In genomic region chr12:32982631-32983030, GRCm38 (mm10) we compare ENCODE assay signal across 15 mouse cellular contexts. TPM values are rescaled to one million over a fixed set of nuclear protein-coding genes. Genes with fewer than 3 reads are reported as not detected.
DNase-seq lines count a peak whose midpoint lies in the region; ATAC-seq and TF ChIP-seq lines count a peak whose summit lies in the region.
"Had no signal": no experiment of that assay in that cellular context is flagged by ENCODE, and none has a peak within 500 bp of the region (broad histone marks: within the 10 kb centered on the region; RNA-seq: fewer than 3 reads in every experiment).

No protein-coding gene starts in this region.

- no peak overlapping the region for H3ac ChIP-seq in myocyte (ENCODE audit: control insufficient read depth, insufficient read length)

- H3K27ac ChIP-seq in forebrain, embryonic 14.5 days (ENCODE audit: low read depth, low read length) = no peak overlapping the region; the same call in 1 of the 2 replicates
- H3K27ac ChIP-seq: heart, embryonic 15.5 days; kidney, postnatal 0 days; limb, embryonic 12.5 days; liver, embryonic 15.5 days had no signal

- peak; percentile 75 for ATAC-seq in forebrain, embryonic 14.5 days

- H3K9me3 ChIP-seq in forebrain, embryonic 14.5 days (replicated peaks; ENCODE audit: control insufficient read depth, low read length) = no peaks in the 10 kb centered on the region
- H3K9me3 ChIP-seq: heart, embryonic 15.5 days; limb, embryonic 12.5 days; liver, embryonic 15.5 days had no signal

- 78% methylated on average over 1 of the region's 1 CpGs for WGBS in forebrain, embryonic 14.5 days

- DNase-seq in layer of hippocampus, adult 11-12 months (ENCODE audit: low spot score) = peak; percentile 47
- DNase-seq in layer of hippocampus, postnatal 25 days (ENCODE audit: extremely low spot score in 1 of 2, low spot score in 1 of 2) = no peak
- DNase-seq in cerebellum, adult 18-20 months = peak; percentile 46 to 62
- DNase-seq in forebrain, embryonic 14.5 days (ENCODE audit: low spot score) = peak; percentile 52
- DNase-seq in heart, postnatal 10 days = no peak
- no peak for DNase-seq in adrenal gland, adult 2 months
- DNase-seq: B cell, adult 2 months; lung, postnatal 14 days; retina, postnatal 1 day; thymus, postnatal 36 days had no signal

- no peaks in the 10 kb centered on the region for H3K27me3 ChIP-seq in forebrain, embryonic 14.5 days (replicated peaks; ENCODE audit: control insufficient read depth, insufficient read depth, low read length)
- H3K27me3 ChIP-seq in myocyte (ENCODE audit: control insufficient read depth, insufficient read depth, insufficient read length) = no peaks in the 10 kb centered on the region
- H3K27me3 ChIP-seq: heart, embryonic 15.5 days; limb, embryonic 12.5 days; liver, embryonic 15.5 days had no signal

- intact Hi-C loops in heart, postnatal 10 days (cut with DNase I) = no loop called here

- H3K9ac ChIP-seq in forebrain, embryonic 14.5 days (ENCODE audit: low read length) = no peak overlapping the region
- H3K9ac ChIP-seq: heart, embryonic 15.5 days; limb, embryonic 12.5 days; liver, embryonic 15.5 days had no signal

- H3K4me2 ChIP-seq in forebrain, embryonic 14.5 days (ENCODE audit: low read length) = no peak overlapping the region
- H3K4me2 ChIP-seq in myocyte (ENCODE audit: low read depth) = no peak overlapping the region
- H3K4me2 ChIP-seq: heart, embryonic 15.5 days; limb, embryonic 12.5 days; liver, embryonic 15.5 days had no signal

- H3K4me1 ChIP-seq in forebrain, embryonic 14.5 days (ENCODE audit: control insufficient read depth, insufficient read depth, low read length) = no peaks in the 10 kb centered on the region
- H3K4me1 ChIP-seq: heart, embryonic 15.5 days; limb, embryonic 12.5 days; liver, embryonic 15.5 days had no signal

- H3K36me3 ChIP-seq in forebrain, embryonic 14.5 days (ENCODE audit: control insufficient read depth, insufficient read depth, low read length) = no peaks in the 10 kb centered on the region
- peaks cover under 1% of the 10 kb centered on the region for H3K36me3 ChIP-seq in myocyte (ENCODE audit: control insufficient read depth, insufficient read depth)
- H3K36me3 ChIP-seq: limb, embryonic 12.5 days had no signal

- no peak overlapping the region for H3K4me3 ChIP-seq in forebrain, embryonic 14.5 days (ENCODE audit: low read depth, low read length)
- H3K4me3 ChIP-seq in myocyte = no peak overlapping the region
- H3K4me3 ChIP-seq: heart, embryonic 15.5 days; limb, embryonic 12.5 days; liver, embryonic 15.5 days had no signal

- H3K79me2 ChIP-seq in myocyte (ENCODE audit: control insufficient read depth, insufficient read depth) = no peaks in the 10 kb centered on the region

- no peak for TF ChIP-seq POLR2A in myocyte (IDR thresholded peaks at IDR 0.05; ENCODE audit: insufficient read length, low read depth)

TF ChIP-seq in myocyte, 11 proteins besides CTCF, POLR2A, EP300 and RAD21:
- TF ChIP-seq POLR2AphosphoS2 (IDR thresholded peaks at IDR 0.05; ENCODE audit: insufficient read length, low read depth) (peak; percentile 59), MYOG (IDR thresholded peaks at IDR 0.05; ENCODE audit: control insufficient read depth in 1 of 3, insufficient read depth in 1 of 3, insufficient read length in 2 of 3, low read depth in 2 of 3) (no peak), E2F4 (IDR thresholded peaks at IDR 0.05; ENCODE audit: insufficient read depth) (no peak), REST (IDR thresholded peaks at IDR 0.05; ENCODE audit: insufficient read depth, insufficient read length) (no peak), TCF3 (IDR thresholded peaks at IDR 0.05; ENCODE audit: insufficient read length, low read depth) (no peak), USF1 (IDR thresholded peaks at IDR 0.05; ENCODE audit: low read depth) (no peak), MYOD1 (IDR thresholded peaks at IDR 0.05; ENCODE audit: control insufficient read depth in 1 of 3, insufficient read length in 2 of 3, low read depth in 2 of 3) (no peak)

RNA-seq across cellular contexts. Expression of gene Sypl, which starts 28.9 kb away (rescaled TPM):
- total RNA-seq in layer of hippocampus, postnatal 25 days (2021) = 10 to 100 TPM; 41.2 to 44.4 TPM
- polyA plus RNA-seq in forebrain, embryonic 14.5 days (2014; fragmentation: Nextera tagmentation; extraction: Ambion mirVana) = 41.7 and 47.2 TPM in 2 replicates
- polyA plus RNA-seq in myocyte (2012; fragmentation: generic; extraction: Trizol) = 64.0 TPM
- 10 to 100 TPM; 83.4 to 89.9 TPM for total RNA-seq in heart, postnatal 10 days (2021)
- 100 to 1,000 TPM; 109 to 117 TPM for total RNA-seq in adrenal gland, adult 2 months (2021)
- 27.4 and 41.4 TPM in 2 replicates for polyA plus RNA-seq in adrenal gland, adult 2 months (2012; rRNA removed)

Comparison
In these comparisons a context has a peak if more than half of its experiments do, and no peak if none do; other contexts are left out.
1. DNase-seq: peak in layer of hippocampus, adult 11-12 months (single experiment), cerebellum, adult 18-20 months (2 of 2) and forebrain, embryonic 14.5 days (single experiment); none in layer of hippocampus, postnatal 25 days (0 of 2), heart, postnatal 10 days (0 of 2) and adrenal gland, adult 2 months (single experiment).